Mouse (Mus musculus) kidney, postnatal 0 days (tissue): ENCODE measurements around the gene Sgpl1. TPM values are rescaled to one million over a fixed set of nuclear protein-coding genes. Genes with fewer than 3 reads are reported as not detected.
A peak's percentile ranks its signal among the peaks of the same experiment; 100 is the strongest.

Experiments used
- ATAC-seq: fragments of 200-750 bp; cut with Nextera tagmentation; replicated peaks from 2 replicates; pipeline ENCODE4 v1.8.0; 2017; ENCODE audit warnings: low read depth, moderate number of reproducible peaks, moderate TSS enrichment, moderate library complexity; ENCODE audit not compliant: low FRiP score
- DNase-seq: peaks from one replicate; pipeline ENCODE4 v3.0.0-alpha.2; 2016; ENCODE audit warnings: low spot score
- H3K27ac ChIP-seq: fragments of 300-500 bp; sonication (generic); 2 replicates; pipeline ENCODE4 v1.5.1; 2014; ENCODE audit warnings: mild to moderate bottlenecking
- H3K27me3 ChIP-seq: fragments of 300-500 bp; sonication (generic); 2 replicates; pipeline ENCODE4 v1.6.1; 2014; ENCODE audit warnings: low read length, mixed read lengths; ENCODE audit not compliant: insufficient read depth
- H3K36me3 ChIP-seq: fragments of 300-500 bp; sonication (generic); 2 replicates; pipeline ENCODE4 v1.6.1; 2014; ENCODE audit warnings: low read length, mixed read lengths; ENCODE audit not compliant: insufficient read depth
- H3K4me1 ChIP-seq: fragments of 300-500 bp; sonication (generic); replicated peaks from 2 replicates; pipeline ENCODE4 v1.6.1; 2014; ENCODE audit warnings: antibody characterized with exemption, low read length, mixed read lengths; ENCODE audit not compliant: insufficient read depth
- H3K4me2 ChIP-seq: fragments of 300-500 bp; sonication (generic); 2 replicates; pipeline ENCODE4 v1.6.1; 2014; ENCODE audit warnings: mild to moderate bottlenecking, low read length, moderate library complexity, mixed read lengths
- H3K4me3 ChIP-seq: fragments of 300-500 bp; sonication (generic); replicated peaks from 2 replicates; pipeline ENCODE4 v1.5.1; 2014; ENCODE audit warnings: low read depth, low read length
- H3K9ac ChIP-seq: fragments of 300-500 bp; sonication (generic); 2 replicates; pipeline ENCODE4 v1.6.1; 2014; ENCODE audit warnings: low read depth, low read length
- H3K9me3 ChIP-seq: fragments of 300-500 bp; sonication (generic); replicated peaks from 2 replicates; pipeline ENCODE4 v1.6.1; 2016; ENCODE audit warnings: low read length, inconsistent platforms, mixed read lengths
- CTCF ChIP-seq: IDR thresholded peaks from 2 replicates; pipeline ENCODE4 v1.5.1; 2016; ENCODE audit warnings: antibody characterized with exemption, low read depth, mild to moderate bottlenecking, moderate library complexity
- WGBS: fragments of 180-500 bp; shearing (Covaris S2); extraction: QIAGEN DNeasy Blood & Tissue Kit; methylation state at CpG from one replicate; pipeline ENCODE4 v1.1.7; 2014; 5-methylcytosine and 5-hydroxymethylcytosine counted together
- polyA plus RNA-seq: library from polyadenylated mRNA; unstranded; fragments of >200 nt; fragmentation: Nextera tagmentation; extraction: Ambion mirVana; gene quantifications from 2 replicates; pipeline ENCODE4 v1.2.1, GENCODE M21; 2015

The Sgpl1 gene
- polyA plus RNA-seq = 54.5 and 57.7 TPM in 2 replicates

DNA sequence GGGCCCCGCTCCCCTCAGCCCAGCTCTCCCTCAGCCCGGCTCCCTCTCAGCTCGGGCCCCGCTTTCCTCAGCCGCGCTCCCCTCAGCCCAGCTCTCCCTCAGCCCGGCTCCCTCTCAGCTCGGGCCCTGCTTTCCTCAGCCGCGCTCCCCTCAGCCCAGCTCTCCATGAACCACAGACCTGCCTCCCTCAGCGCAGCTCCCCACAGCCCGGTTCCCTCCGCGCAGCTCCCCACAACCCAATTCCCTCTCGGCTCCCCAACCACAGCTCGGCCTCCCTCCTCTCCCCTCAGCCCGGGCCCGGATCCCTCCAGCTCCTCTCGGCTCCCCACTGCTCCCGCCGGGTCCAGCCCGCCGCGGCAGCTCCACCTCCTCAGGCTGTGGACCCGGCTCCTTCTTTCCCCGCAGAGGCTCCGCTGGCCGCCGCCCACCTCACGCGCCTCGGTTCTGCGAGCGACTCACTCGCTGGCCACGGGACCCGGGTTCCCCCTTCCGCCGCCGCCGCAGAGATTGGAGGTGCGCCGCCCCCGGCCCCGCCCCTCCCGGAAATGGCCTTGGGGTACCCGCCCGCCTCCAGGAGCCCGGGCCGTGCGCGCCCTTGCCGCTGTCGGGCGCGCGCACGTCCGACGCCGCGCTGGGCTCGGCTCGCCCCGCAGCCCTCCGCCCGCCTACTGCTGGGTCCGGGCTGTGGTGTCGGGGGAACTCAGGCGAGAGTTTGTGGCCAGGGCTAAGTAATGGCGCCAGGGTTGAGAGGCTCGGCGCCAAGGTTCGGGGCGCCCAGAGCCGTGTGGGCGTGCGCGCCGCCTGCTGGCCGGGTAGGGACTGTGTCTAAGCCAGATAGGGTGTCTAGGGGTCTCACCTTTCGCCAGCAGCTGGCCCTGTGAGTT, at the start of gene Sgpl1:
Gene Sgpl1, minus strand, starts transcription at position 547 of the 884 bp plus-strand sequence.
- peak; percentile 87 for ATAC-seq
- under 1% methylated on average over 81 of the region's 82 CpGs for WGBS
- peak within 1 kb of the TSS; percentile 90 for H3K9ac ChIP-seq

GRCm38 (mm10) chr10:61195718-61196291, 48.3 kb upstream of the Sgpl1 start:
- Histone ChIP-seq H3K4me3 (no peak overlapping the region), H3K4me2 (no peak overlapping the region), H3K27me3 (no peaks in the 10 kb centered on the region), H3K4me1 (no peaks in the 10 kb centered on the region), H3K27ac (no peak overlapping the region), H3K9me3 (no peaks in the 10 kb centered on the region), H3K36me3 (no peaks in the 10 kb centered on the region), H3K9ac (no peak overlapping the region)
- ATAC-seq = no peak
- 87% methylated on average over 5 of the region's 5 CpGs for WGBS
- no peak for DNase-seq
- no peak for TF ChIP-seq CTCF

More for the DNA sequence above, at the start of gene Sgpl1:
- Histone ChIP-seq H3K36me3 (no peaks in the 10 kb centered on the region), H3K4me2 (peak within 1 kb of the TSS; percentile 99), H3K9me3 (no peaks in the 10 kb centered on the region), H3K4me1 (peaks cover 3% of the 10 kb centered on the region; the same call in 1 of the 2 replicates), H3K27ac (peak within 1 kb of the TSS; percentile 98), H3K4me3 (peak within 1 kb of the TSS; percentile 84), H3K27me3 (no peaks in the 10 kb centered on the region)
- TF ChIP-seq CTCF = peak; percentile 71
- peak; percentile 93 for DNase-seq

- Histone ChIP-seq H3K9me3 (no peaks in the 10 kb centered on the region), H3K27me3 (no peaks in the 10 kb centered on the region), H3K4me1 (no peaks in the 10 kb centered on the region), H3K4me2 (no peak overlapping the region), H3K9ac (no peak overlapping the region), H3K36me3 (no peaks in the 10 kb centered on the region), H3K27ac (no peak overlapping the region), H3K4me3 (no peak overlapping the region)
- WGBS = 65% methylated on average over 8 of the region's 8 CpGs
- TF ChIP-seq CTCF = no peak
- DNase-seq (no peak), ATAC-seq (no peak)
These were observed 47.7 kb upstream of the Sgpl1 start for GRCm38 (mm10) chr10:61195216-61195615.

- H3K4me3 ChIP-seq = no peak overlapping the region
- no peaks in the 10 kb centered on the region for H3K36me3 ChIP-seq
- no peak overlapping the region for H3K4me2 ChIP-seq
- ATAC-seq = no peak
- no peaks in the 10 kb centered on the region for H3K4me1 ChIP-seq
- no peak overlapping the region for H3K27ac ChIP-seq
- no peak overlapping the region for H3K9ac ChIP-seq
- H3K27me3 ChIP-seq = no peaks in the 10 kb centered on the region
- H3K9me3 ChIP-seq = no peaks in the 10 kb centered on the region
- no peak for DNase-seq
- TF ChIP-seq CTCF = no peak
- WGBS = 82% methylated on average over 9 of the region's 9 CpGs
These were observed 47.1 kb upstream of the Sgpl1 start for GRCm38 (mm10) chr10:61194611-61195010.

DNA sequence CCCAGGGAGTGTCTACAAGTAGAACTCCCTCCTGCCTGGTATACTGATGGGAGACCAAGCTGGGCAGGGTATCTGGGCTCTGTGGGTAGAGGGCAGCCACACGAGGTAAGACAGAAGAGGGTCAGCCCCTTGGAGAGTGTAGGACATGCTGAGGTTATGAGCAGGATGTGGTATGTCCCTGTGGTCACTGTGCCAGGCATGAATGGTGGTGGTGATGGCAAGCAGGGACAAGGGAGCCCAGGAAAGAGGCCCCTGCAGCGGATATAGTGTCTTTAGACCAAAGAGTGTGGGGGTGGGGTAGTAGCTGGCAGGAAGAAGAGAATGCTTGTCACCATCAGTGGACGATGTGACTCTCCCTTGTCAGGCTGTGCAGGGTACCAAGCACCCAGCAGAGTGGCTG, 40.5 kb upstream of the Sgpl1 start:
- H3K27ac ChIP-seq = no peak overlapping the region
- no peak for TF ChIP-seq CTCF
- H3K9me3 ChIP-seq = no peaks in the 10 kb centered on the region
- 65% methylated on average over 3 of the region's 3 CpGs for WGBS
- H3K9ac ChIP-seq = no peak overlapping the region
- no peaks in the 10 kb centered on the region for H3K36me3 ChIP-seq
- H3K4me2 ChIP-seq = no peak overlapping the region
- no peaks in the 10 kb centered on the region for H3K4me1 ChIP-seq
- DNase-seq (no peak), ATAC-seq (no peak)
- H3K27me3 ChIP-seq = no peaks in the 10 kb centered on the region
- no peak overlapping the region for H3K4me3 ChIP-seq

GRCm38 (mm10) chr10:61187001-61187400, 39.5 kb upstream of the Sgpl1 start:
- Histone ChIP-seq H3K9me3 (no peaks in the 10 kb centered on the region), H3K36me3 (no peaks in the 10 kb centered on the region), H3K27ac (no peak overlapping the region), H3K4me2 (no peak overlapping the region), H3K27me3 (no peaks in the 10 kb centered on the region), H3K9ac (no peak overlapping the region), H3K4me3 (no peak overlapping the region), H3K4me1 (no peaks in the 10 kb centered on the region)
- no peak for TF ChIP-seq CTCF
- ATAC-seq (no peak), DNase-seq (no peak)
- WGBS = 61% methylated on average over 3 of the region's 3 CpGs
